Mouse (Mus musculus) hindbrain, postnatal 0 days (tissue): ENCODE measurements around the gene Alyref. TPM values are rescaled to one million over a fixed set of nuclear protein-coding genes. Genes with fewer than 3 reads are reported as not detected.

Experiments used
- ATAC-seq: fragments of 200-750 bp; cut with Nextera tagmentation; 2 replicates; pipeline ENCODE4 v1.8.0; 2017; ENCODE audit warnings: mild to moderate bottlenecking, moderate TSS enrichment, moderate library complexity
- DNase-seq: peaks from one replicate; pipeline ENCODE4 v3.0.0-alpha.2; 2015; ENCODE audit warnings: low spot score
- H3K27ac ChIP-seq: fragments of 300-500 bp; sonication (generic); 2 replicates; pipeline ENCODE4 v1.5.1; 2014; ENCODE audit warnings: mild to moderate bottlenecking
- H3K27me3 ChIP-seq: fragments of 300-500 bp; sonication (generic); 2 replicates; pipeline ENCODE4 v1.6.1; 2014; ENCODE audit warnings: low read length, mixed read lengths; ENCODE audit not compliant: insufficient read depth
- H3K36me3 ChIP-seq: fragments of 300-500 bp; sonication (generic); 2 replicates; pipeline ENCODE4 v1.6.1; 2014; ENCODE audit warnings: low read length, mixed read lengths; ENCODE audit not compliant: insufficient read depth
- H3K4me1 ChIP-seq: fragments of 300-500 bp; sonication (generic); 2 replicates; pipeline ENCODE4 v1.6.1; 2014; ENCODE audit warnings: antibody characterized with exemption, low read length, mixed read lengths; ENCODE audit not compliant: insufficient read depth
- H3K4me2 ChIP-seq: fragments of 300-500 bp; sonication (generic); 2 replicates; pipeline ENCODE4 v1.6.1; 2014; ENCODE audit warnings: low read depth, mild to moderate bottlenecking, low read length, moderate library complexity, mixed read lengths
- H3K4me3 ChIP-seq: fragments of 300-500 bp; sonication (generic); 2 replicates; pipeline ENCODE4 v1.5.1; 2014; ENCODE audit warnings: low read length
- H3K9ac ChIP-seq: fragments of 300-500 bp; sonication (generic); replicated peaks from 2 replicates; pipeline ENCODE4 v1.6.1; 2014; ENCODE audit warnings: mild to moderate bottlenecking, low read length, moderate library complexity, mixed read lengths
- H3K9me3 ChIP-seq: fragments of 300-500 bp; sonication (generic); 2 replicates; pipeline ENCODE4 v1.6.1; 2016; ENCODE audit warnings: low read length, mixed read lengths
- CTCF ChIP-seq: IDR thresholded peaks from 2 replicates; pipeline ENCODE4 v1.5.1; 2016; ENCODE audit warnings: antibody characterized with exemption, control low read depth, low read depth
- WGBS: fragments of 180-500 bp; shearing (Covaris S2); extraction: QIAGEN DNeasy Blood & Tissue Kit; methylation state at CpG from one replicate; pipeline ENCODE4 v1.1.7; 2014; 5-methylcytosine and 5-hydroxymethylcytosine counted together
- polyA plus RNA-seq: library from polyadenylated mRNA; unstranded; fragments of >200 nt; fragmentation: Nextera tagmentation; extraction: Ambion mirVana; gene quantifications from 2 replicates; pipeline ENCODE4 v1.2.1, GENCODE M21; 2015
- total RNA-seq: library from RNA; depleted of rRNA; stranded (reverse); fragments of >200 nt; gene quantifications from 2 replicates; pipeline ENCODE4 v1.2.3, GENCODE M21; 2014

The Alyref gene
- total and polyA plus RNA-seq, 2 experiments from 2014 or later: 95.2 to 185 TPM

- no peaks in the 10 kb centered on the region for H3K36me3 ChIP-seq
- H3K4me1 ChIP-seq: peaks cover 16% of the 10 kb centered on the region
- H3K27ac ChIP-seq: peak within 1 kb of the TSS; percentile 84
- 95% methylated on average over 28 of the region's 28 CpGs for WGBS
- H3K4me3 ChIP-seq: peak within 1 kb of the TSS; percentile 74
- DNase-seq (no peak), ATAC-seq (no peak)
- peak within 1 kb of the TSS; percentile 86 for H3K4me2 ChIP-seq
- H3K9me3 ChIP-seq: no peaks in the 10 kb centered on the region
- H3K27me3 ChIP-seq: no peaks in the 10 kb centered on the region
- no peak for TF ChIP-seq CTCF
- H3K9ac ChIP-seq: peak within 1 kb of the TSS; percentile 92
Measured at GRCm38 (mm10) chr11:120550810-120551440, 47.2 kb downstream of the Alyref start, which contains the start of gene Ppp1r27. Gene Ppp1r27 (minus strand): TSS chr11:120551132.

- no peak for DNase-seq
- H3K9me3 ChIP-seq: no peaks in the 10 kb centered on the region
- H3K9ac ChIP-seq: peak overlapping the region; percentile 92
- peak overlapping the region; percentile 86 for H3K4me2 ChIP-seq
- peak; percentile 36; the same call in 1 of the 2 replicates for ATAC-seq
- peak overlapping the region; percentile 74 for H3K4me3 ChIP-seq
- no peak for TF ChIP-seq CTCF
- no peaks in the 10 kb centered on the region for H3K36me3 ChIP-seq
- 72% methylated on average over 11 of the region's 11 CpGs for WGBS
- peaks cover 16% of the 10 kb centered on the region for H3K4me1 ChIP-seq
- no peaks in the 10 kb centered on the region for H3K27me3 ChIP-seq
- peak overlapping the region; percentile 84 for H3K27ac ChIP-seq
Measured at GRCm38 (mm10) chr11:120549986-120550809, 48.0 kb downstream of the Alyref start.

GRCm38 (mm10) chr11:120549168-120549945 lies 48.8 kb downstream of the Alyref start, which contains the start of gene Mcrip1:
Gene Mcrip1 (minus strand): TSS chr11:120549727.
- Histone ChIP-seq H3K9me3 (no peaks in the 10 kb centered on the region), H3K36me3 (peaks cover 4% of the 10 kb centered on the region; the same call in 1 of the 2 replicates), H3K4me3 (peak within 1 kb of the TSS; percentile 74), H3K27me3 (no peaks in the 10 kb centered on the region), H3K4me2 (peak within 1 kb of the TSS; percentile 86), H3K9ac (peak within 1 kb of the TSS; percentile 92), H3K4me1 (peaks cover 16% of the 10 kb centered on the region), H3K27ac (peak within 1 kb of the TSS; percentile 84)
- ATAC-seq: peak; percentile 92
- TF ChIP-seq CTCF: no peak
- 2% methylated on average over 65 of the region's 87 CpGs for WGBS
- DNase-seq: peak; percentile 96

- no peak for ATAC-seq
- peak overlapping the region; percentile 86 for H3K4me2 ChIP-seq
- H3K4me3 ChIP-seq: peak overlapping the region; percentile 74
- 25% methylated on average over 7 of the region's 7 CpGs for WGBS
- H3K27me3 ChIP-seq: no peaks in the 10 kb centered on the region
- DNase-seq: no peak
- peak overlapping the region; percentile 92 for H3K9ac ChIP-seq
- TF ChIP-seq CTCF: no peak
- H3K27ac ChIP-seq: peak overlapping the region; percentile 84
- peaks cover 10% of the 10 kb centered on the region for H3K36me3 ChIP-seq
- no peaks in the 10 kb centered on the region for H3K9me3 ChIP-seq
- H3K4me1 ChIP-seq: peaks cover 16% of the 10 kb centered on the region
Measured at GRCm38 (mm10) chr11:120548786-120549167, 49.4 kb downstream of the Alyref start.

GRCm38 (mm10) chr11:120548214-120548613 lies 50.0 kb downstream of the Alyref start:
- Histone ChIP-seq H3K4me2 (peak overlapping the region; percentile 86), H3K4me1 (peaks cover 16% of the 10 kb centered on the region), H3K9ac (peak overlapping the region; percentile 92; the same call in 1 of the 2 replicates), H3K27ac (peak overlapping the region; percentile 84; the same call in 1 of the 2 replicates), H3K36me3 (peaks cover 15% of the 10 kb centered on the region), H3K4me3 (peak overlapping the region; percentile 74), H3K9me3 (no peaks in the 10 kb centered on the region), H3K27me3 (no peaks in the 10 kb centered on the region)
- TF ChIP-seq CTCF: no peak
- DNase-seq (no peak), ATAC-seq (no peak)
- 79% methylated on average over 3 of the region's 3 CpGs for WGBS

- Histone ChIP-seq H3K27ac (no peak overlapping the region), H3K36me3 (peaks cover 23% of the 10 kb centered on the region), H3K4me2 (peak overlapping the region; percentile 86; the same call in 1 of the 2 replicates), H3K9ac (peak overlapping the region; percentile 3; the same call in 1 of the 2 replicates), H3K4me3 (no peak overlapping the region), H3K27me3 (no peaks in the 10 kb centered on the region), H3K9me3 (no peaks in the 10 kb centered on the region), H3K4me1 (peaks cover 16% of the 10 kb centered on the region)
- no peak; the same call in 1 of the 2 replicates for TF ChIP-seq CTCF
- DNase-seq (no peak), ATAC-seq (no peak)
- WGBS: 56% methylated on average over 2 of the region's 2 CpGs
Measured at GRCm38 (mm10) chr11:120547469-120547868, 50.7 kb downstream of the Alyref start.
